In the genomic region with DNA sequence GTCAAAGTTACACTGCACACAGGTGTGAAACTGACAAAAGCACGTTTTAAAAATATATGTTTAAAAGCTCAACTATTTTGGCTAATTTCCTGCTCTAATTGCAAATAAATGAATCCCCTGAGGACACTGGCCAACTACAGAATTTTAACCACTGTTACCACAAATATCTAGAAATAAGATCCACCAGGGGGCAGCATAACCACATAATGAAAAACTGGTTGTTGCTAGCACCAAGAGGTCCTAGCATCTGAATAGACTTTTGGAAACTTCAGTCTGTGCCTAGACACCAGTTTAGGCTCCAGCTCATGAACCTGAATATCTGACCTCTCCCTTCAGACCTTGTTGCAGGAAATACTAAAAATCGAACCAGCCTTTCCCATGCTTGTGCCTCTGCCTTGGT, we compare ENCODE assay signal across 9 mouse cellular contexts. TPM values are rescaled to one million over a fixed set of nuclear protein-coding genes. Genes with fewer than 3 reads are reported as not detected.
A peak's percentile ranks its signal among the peaks of the same experiment; 100 is the strongest.
DNase-seq lines count a peak whose midpoint lies in the region; ATAC-seq and TF ChIP-seq lines count a peak whose summit lies in the region.
"Had no signal": no experiment of that assay in that cellular context is flagged by ENCODE, and none has a peak within 500 bp of the region (broad histone marks: within the 10 kb centered on the region; RNA-seq: fewer than 3 reads in every experiment).

No protein-coding gene starts in this region.

- H3K79me2 ChIP-seq in liver, adult 2 months (ENCODE audit: control insufficient read depth, insufficient read depth, low read length): no peaks in the 10 kb centered on the region

- TF ChIP-seq CTCF in liver, adult 2 months (IDR thresholded peaks at IDR 0.05; ENCODE audit: low read depth, low read length): peak; percentile 22; the same call in 1 of the 2 replicates

- H3K9ac ChIP-seq in liver, adult 2 months (ENCODE audit: low read depth, low read length): no peak overlapping the region
- H3K9ac ChIP-seq: heart, embryonic 15.5 days had no signal

- no peak overlapping the region for H3K27ac ChIP-seq in liver, adult 2 months (replicated peaks; ENCODE audit: insufficient read depth, low read depth, low read length)
- H3K27ac ChIP-seq: heart, embryonic 15.5 days had no signal

- no peaks in the 10 kb centered on the region for H3K36me3 ChIP-seq in liver, adult 2 months (ENCODE audit: control insufficient read depth, insufficient read depth, low read length)
- H3K36me3 ChIP-seq in splenic B cell, adult 2 months (ENCODE audit: control insufficient read depth, insufficient read depth, low read length, poor library complexity, severe bottlenecking): no peaks in the 10 kb centered on the region
- H3K36me3 ChIP-seq: heart, embryonic 15.5 days had no signal

- H3K4me3 ChIP-seq in liver, adult 2 months (ENCODE audit: insufficient read depth, low read depth, low read length): no peak overlapping the region
- H3K4me3 ChIP-seq: heart, embryonic 15.5 days had no signal

- no peaks in the 10 kb centered on the region for H3K4me1 ChIP-seq in liver, adult 2 months (ENCODE audit: control insufficient read depth, insufficient read depth, low read length)
- H3K4me1 ChIP-seq: heart, embryonic 15.5 days had no signal

- H3K27me3 ChIP-seq in liver, adult 2 months (ENCODE audit: control insufficient read depth, insufficient read depth, low read length): no peaks in the 10 kb centered on the region
- no peaks in the 10 kb centered on the region for H3K27me3 ChIP-seq in splenic B cell, adult 2 months (ENCODE audit: control insufficient read depth, insufficient read depth, low read length, poor library complexity, severe bottlenecking)
- H3K27me3 ChIP-seq: heart, embryonic 15.5 days had no signal

- peak; percentile 71 to 73 for DNase-seq in cerebellum, postnatal 14 days
- peak; percentile 27 for DNase-seq in liver, adult 2 months (ENCODE audit: extremely low read depth, low read depth, low spot score)
- no peak for DNase-seq in liver
- peak; percentile 81 for DNase-seq in R1 (ENCODE audit: low read depth, low spot score)
- DNase-seq in hindlimb bud, embryonic 11.5 days (ENCODE audit: extremely low spot score, low read depth, low spot score): peak; percentile 41
- peak; percentile 20 for DNase-seq in splenic B cell, adult 2 months (ENCODE audit: low read depth, low spot score)
- no peak for DNase-seq in T-cell, adult 2 months (ENCODE audit: low spot score)

- WGBS in liver, adult 2 months: 43% methylated on average over 2 of the region's 2 CpGs

- ATAC-seq in cerebellum, adult (ENCODE audit: insufficient number of reproducible peaks, low FRiP score, low TSS enrichment): no peak

- TF ChIP-seq POLR2A in liver, adult 2 months (IDR thresholded peaks at IDR 0.05; ENCODE audit: extremely low read depth, insufficient read depth, low read length): no peak

RNA-seq across cellular contexts. Expression of gene Ssu2, which starts 23.2 kb away (rescaled TPM):
- not detected in 2 replicates for total RNA-seq in liver, adult 2 months (2014; rRNA removed)
- not detected in 2 replicates for polyA plus RNA-seq in liver, adult 2 months (2012; rRNA removed)

Comparison
In these comparisons a context has a peak if more than half of its experiments do, and no peak if none do; other contexts are left out.
1. DNase-seq: peak in cerebellum, postnatal 14 days (2 of 2), liver, adult 2 months (single experiment), R1 (single experiment), hindlimb bud, embryonic 11.5 days (single experiment) and splenic B cell, adult 2 months (single experiment); none in liver (single experiment) and T-cell, adult 2 months (single experiment).